Mouse (Mus musculus): ENCODE measurements around the gene Cpne9. TPM values are rescaled to one million over a fixed set of nuclear protein-coding genes. Genes with fewer than 3 reads are reported as not detected.
"Not testable (repeated sequence)": the region's sequence is repeated elsewhere in the genome, so short reads cannot be mapped to it uniquely, and the experiment has no call there.

Cpne9 gene
- polyA plus RNA-seq, 1 experiment: 0.43 TPM

DNA sequence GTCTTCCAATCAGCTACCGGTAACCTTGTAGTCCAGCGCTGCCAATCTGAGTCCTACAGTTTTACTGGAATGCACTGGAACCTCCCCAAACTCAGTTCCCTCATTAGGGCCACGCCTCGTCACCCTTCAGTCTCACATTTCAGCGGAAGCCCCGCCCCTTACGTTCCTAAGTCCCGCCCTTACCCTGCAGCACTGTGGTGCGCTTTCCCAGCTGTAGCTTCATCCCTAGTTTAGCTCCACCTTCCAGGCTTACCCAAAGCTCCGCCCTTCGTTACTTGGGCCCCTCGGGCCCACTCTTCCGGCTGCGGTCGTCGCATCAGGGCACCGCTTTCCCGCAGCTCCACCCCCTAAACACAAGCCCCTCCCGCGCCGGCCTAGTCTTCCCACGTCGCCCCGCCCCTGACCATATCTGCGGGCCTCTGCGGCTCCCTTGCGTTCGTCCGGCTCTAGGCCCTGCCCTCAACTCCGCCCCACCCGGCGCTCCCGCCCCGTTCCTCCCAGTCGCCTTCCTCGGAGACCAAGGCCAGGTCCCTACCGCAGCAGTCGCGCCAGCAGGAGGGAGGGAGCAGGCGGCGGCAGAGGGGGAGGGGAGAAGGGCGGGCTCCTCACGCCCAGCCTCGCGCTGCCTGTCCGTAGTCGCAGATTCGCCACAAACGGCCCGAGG, 24.3 kb downstream of the Cpne9 start:
- Histone ChIP-seq H3K36me3 (replicated peaks; ENCODE audit: low read length) (peaks cover 24% of the 10 kb centered on the region), H3K4me3 (replicated peaks) (peak overlapping the region; percentile 97), H3K27me3 (replicated peaks) (no peaks in the 10 kb centered on the region), H3K9me3 (no peaks in the 10 kb centered on the region), H3K4me1 (peaks cover 68% of the 10 kb centered on the region)
- TF ChIP-seq FLI1 (IDR thresholded peaks at IDR 0.05; ENCODE audit: low read length) (peak; percentile 15; the same call in 1 of the 2 replicates), GATA1 (IDR thresholded peaks at IDR 0.05; ENCODE audit: borderline replicate concordance, low read length) (no peak)

DNA sequence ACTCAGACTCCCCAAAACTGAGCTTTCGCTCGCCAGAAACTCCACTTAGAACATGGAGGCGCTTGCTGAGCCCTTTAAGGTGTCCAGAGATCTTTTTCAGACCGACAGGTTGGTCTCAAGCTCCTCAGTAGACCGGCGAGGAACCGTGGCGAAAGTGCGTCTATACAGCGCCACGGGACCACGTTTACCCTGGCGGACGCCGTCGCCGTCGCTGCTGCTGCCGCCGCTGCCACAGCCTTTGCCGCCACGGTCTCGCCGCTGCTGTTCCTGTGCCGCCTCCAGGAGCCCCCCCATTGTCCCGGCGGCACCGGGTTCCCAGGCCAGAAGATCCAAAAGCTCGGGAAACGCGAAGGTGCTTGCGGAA, 24.9 kb downstream of the Cpne9 start, which contains the start of gene Brpf1:
Gene Brpf1, plus strand, starts transcription at position 152 of the 364 bp plus-strand sequence.
- Histone ChIP-seq H3K9me3 (no peaks in the 10 kb centered on the region), H3K4me1 (peaks cover 63% of the 10 kb centered on the region)

DNA sequence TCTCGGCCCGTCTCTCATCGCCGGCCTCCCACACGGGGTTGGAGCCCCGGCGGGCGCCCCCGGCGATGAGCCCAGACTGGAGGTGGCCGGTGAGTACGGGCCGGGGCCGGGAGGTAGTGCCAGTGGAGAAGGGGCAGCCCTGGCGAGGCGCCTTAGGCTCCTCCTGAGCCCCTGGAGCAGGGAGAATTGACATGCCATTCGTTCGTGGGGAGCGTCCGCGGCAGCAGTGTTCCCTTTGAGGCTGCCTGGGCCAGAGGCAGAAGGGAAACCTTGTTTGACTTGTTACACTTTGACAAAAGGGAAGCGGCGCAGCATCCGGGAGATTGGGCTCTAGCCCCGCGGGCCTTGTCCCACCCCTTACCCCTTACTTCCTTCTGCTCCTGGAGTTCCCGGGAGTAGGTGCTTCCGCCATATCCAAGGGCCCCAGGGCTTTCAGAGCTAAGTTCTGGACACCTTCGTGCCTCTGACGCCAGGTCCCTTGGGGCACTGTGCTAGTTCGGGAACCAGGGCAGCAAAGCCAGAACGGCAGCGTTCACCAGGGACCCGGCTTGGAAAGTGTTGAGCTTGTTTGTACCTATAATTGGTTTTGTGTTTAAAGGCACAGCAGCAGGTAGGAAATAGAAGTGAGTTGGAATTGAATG, 25.5 kb downstream of the Cpne9 start:
- Histone ChIP-seq H3K4me1 (peaks cover 63% of the 10 kb centered on the region), H3K4me3 (replicated peaks) (peak overlapping the region; percentile 97), H3K27me3 (replicated peaks) (no peaks in the 10 kb centered on the region), H3K9me3 (no peaks in the 10 kb centered on the region), H3K36me3 (replicated peaks; ENCODE audit: low read length) (peaks cover 36% of the 10 kb centered on the region)
- TF ChIP-seq FLI1 (IDR thresholded peaks at IDR 0.05; ENCODE audit: low read length) (no peak), GATA1 (IDR thresholded peaks at IDR 0.05; ENCODE audit: borderline replicate concordance, low read length) (no peak)

More for the DNA sequence above, 24.9 kb downstream of the Cpne9 start, which contains the start of gene Brpf1:
- peak within 1 kb of the TSS; percentile 97 for H3K4me3 ChIP-seq (replicated peaks)
- TF ChIP-seq GATA1 (IDR thresholded peaks at IDR 0.05; ENCODE audit: borderline replicate concordance, low read length): no peak
- no peak for TF ChIP-seq FLI1 (IDR thresholded peaks at IDR 0.05; ENCODE audit: low read length)
- H3K36me3 ChIP-seq (replicated peaks; ENCODE audit: low read length): peaks cover 30% of the 10 kb centered on the region
- no peaks in the 10 kb centered on the region for H3K27me3 ChIP-seq (replicated peaks)

DNA sequence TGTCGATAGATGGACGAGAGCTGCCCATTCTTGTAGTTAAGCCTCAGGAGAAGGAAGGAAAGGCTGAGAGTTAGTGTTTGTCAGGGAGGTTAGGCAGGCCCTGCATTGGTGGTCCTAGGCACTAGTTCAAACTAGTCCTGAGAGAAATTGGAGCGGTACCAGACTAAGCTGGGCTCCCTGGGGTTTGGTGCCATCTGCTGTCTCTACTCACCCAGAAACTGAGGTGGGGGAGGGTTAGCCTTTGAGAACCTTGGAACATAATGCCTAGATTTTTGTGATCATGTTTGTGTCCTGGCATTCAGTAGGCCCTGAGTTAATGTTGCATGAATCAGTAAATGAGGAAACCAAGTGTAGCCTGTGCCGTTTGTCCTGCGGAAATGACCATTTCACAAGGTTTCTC, 26.0 kb downstream of the Cpne9 start:
- H3K4me3 ChIP-seq (replicated peaks): peak overlapping the region; percentile 97

DNA sequence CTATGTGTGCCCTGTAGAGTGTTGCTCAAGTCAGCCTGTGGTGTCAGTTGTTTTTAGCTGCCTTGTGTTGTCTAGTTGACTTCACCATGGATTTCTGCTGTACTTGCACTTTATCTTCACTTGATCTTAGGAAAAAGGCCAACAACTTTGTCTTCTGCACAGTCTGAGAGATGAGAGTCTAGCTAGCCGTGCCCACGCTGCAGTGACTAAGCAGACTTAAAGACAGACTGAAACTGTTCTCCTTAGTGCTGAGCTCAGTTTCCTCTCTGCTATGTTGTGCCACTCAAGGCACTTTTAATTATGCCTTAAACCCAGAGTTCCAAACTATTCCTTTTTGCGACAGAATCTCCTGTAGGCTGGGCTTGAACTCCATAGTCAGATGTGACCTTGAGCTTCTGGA, 33.9 kb downstream of the Cpne9 start:
- no peaks in the 10 kb centered on the region for H3K9me3 ChIP-seq

More for the DNA sequence above, 26.0 kb downstream of the Cpne9 start:
- H3K9me3 ChIP-seq: no peaks in the 10 kb centered on the region
- H3K27me3 ChIP-seq (replicated peaks): no peaks in the 10 kb centered on the region
- H3K36me3 ChIP-seq (replicated peaks; ENCODE audit: low read length): peaks cover 41% of the 10 kb centered on the region
- peaks cover 63% of the 10 kb centered on the region for H3K4me1 ChIP-seq
- TF ChIP-seq GATA1 (IDR thresholded peaks at IDR 0.05; ENCODE audit: borderline replicate concordance, low read length): no peak
- TF ChIP-seq FLI1 (IDR thresholded peaks at IDR 0.05; ENCODE audit: low read length): no peak

DNA sequence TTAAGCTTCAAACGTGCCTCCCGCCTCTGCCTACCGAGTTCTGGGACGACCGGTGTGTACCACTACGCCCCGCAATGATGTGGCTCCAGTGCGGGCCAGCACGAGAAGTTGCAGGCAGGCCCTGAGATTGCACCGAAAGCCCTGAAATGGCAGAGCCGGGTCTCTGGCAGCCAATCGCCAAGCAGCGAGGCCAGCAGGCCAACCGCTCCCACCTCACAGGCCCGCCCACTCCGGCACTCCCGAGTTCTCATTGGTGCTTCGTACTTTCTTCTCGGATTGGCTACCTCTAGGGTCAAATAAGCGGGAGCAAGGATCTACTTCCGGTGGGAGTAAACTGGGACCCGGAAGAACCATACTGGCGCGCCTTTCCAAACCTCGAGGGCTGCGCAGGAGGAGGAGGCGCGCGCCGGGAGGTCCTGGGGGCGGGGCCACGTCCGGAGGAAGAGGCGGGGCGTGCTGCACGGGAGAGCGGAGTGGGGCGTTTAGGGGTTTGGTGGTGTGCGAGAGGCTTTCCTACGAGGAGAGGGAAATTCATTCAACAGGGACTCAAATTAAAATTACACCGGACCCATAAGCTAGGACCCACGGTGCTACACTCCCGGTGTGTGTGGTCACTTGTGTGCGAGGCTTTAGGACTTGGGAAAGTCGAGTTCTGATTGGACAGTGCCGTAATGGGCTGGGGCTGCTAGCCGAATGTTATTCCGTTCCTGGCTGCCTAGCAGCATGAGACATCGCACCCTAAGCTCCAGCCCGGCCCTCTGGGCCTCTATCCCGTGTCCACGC, 44.6 kb downstream of the Cpne9 start, which contains the start of gene Ogg1:
Gene Ogg1, plus strand, starts transcription at position 440 of the 783 bp plus-strand sequence.
- peaks cover 62% of the 10 kb centered on the region for H3K4me1 ChIP-seq
- no peaks in the 10 kb centered on the region for H3K9me3 ChIP-seq
- H3K36me3 ChIP-seq (replicated peaks; ENCODE audit: low read length): peaks cover 70% of the 10 kb centered on the region
- TF ChIP-seq GATA1 (IDR thresholded peaks at IDR 0.05; ENCODE audit: borderline replicate concordance, low read length) (no peak), FLI1 (IDR thresholded peaks at IDR 0.05; ENCODE audit: low read length) (peak; percentile 87; the same call in 1 of the 2 replicates)
- peak within 1 kb of the TSS; percentile 96 for H3K4me3 ChIP-seq (replicated peaks)
- H3K27me3 ChIP-seq (replicated peaks): no peaks in the 10 kb centered on the region

More for the DNA sequence above, 33.9 kb downstream of the Cpne9 start:
- Histone ChIP-seq H3K4me1 (peaks cover 53% of the 10 kb centered on the region), H3K36me3 (replicated peaks; ENCODE audit: low read length) (peaks cover 99% of the 10 kb centered on the region), H3K27me3 (replicated peaks) (no peaks in the 10 kb centered on the region), H3K4me3 (replicated peaks) (peak overlapping the region; percentile 84)
- TF ChIP-seq FLI1 (IDR thresholded peaks at IDR 0.05; ENCODE audit: low read length) (no peak), GATA1 (IDR thresholded peaks at IDR 0.05; ENCODE audit: borderline replicate concordance, low read length) (no peak)

DNA sequence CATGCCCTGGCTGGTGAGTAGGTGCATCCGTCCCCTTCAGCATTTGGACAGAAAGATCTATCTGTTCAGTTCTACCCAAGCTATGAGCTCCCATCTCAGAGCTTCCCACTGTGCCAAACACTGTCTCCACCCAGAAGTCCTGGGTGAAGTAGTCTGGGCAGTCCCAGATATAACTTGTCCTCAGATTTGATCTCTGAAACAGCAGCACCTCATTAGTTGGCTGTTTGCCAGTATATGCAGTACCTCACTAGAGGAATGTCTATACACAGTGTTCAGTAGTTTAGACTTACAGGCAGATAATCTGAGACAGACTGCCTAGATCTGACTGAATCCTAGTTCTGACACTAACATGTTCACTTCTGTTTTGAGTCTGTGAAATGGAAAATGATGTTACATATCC, 47.3 kb downstream of the Cpne9 start:
- Histone ChIP-seq H3K9me3 (no peaks in the 10 kb centered on the region), H3K36me3 (replicated peaks; ENCODE audit: low read length) (peaks cover 68% of the 10 kb centered on the region), H3K4me3 (replicated peaks) (peak overlapping the region; percentile 14), H3K4me1 (peaks cover 63% of the 10 kb centered on the region), H3K27me3 (replicated peaks) (no peaks in the 10 kb centered on the region)
- no peak for TF ChIP-seq GATA1 (IDR thresholded peaks at IDR 0.05; ENCODE audit: borderline replicate concordance, low read length)
- no peak for TF ChIP-seq FLI1 (IDR thresholded peaks at IDR 0.05; ENCODE audit: low read length)

DNA sequence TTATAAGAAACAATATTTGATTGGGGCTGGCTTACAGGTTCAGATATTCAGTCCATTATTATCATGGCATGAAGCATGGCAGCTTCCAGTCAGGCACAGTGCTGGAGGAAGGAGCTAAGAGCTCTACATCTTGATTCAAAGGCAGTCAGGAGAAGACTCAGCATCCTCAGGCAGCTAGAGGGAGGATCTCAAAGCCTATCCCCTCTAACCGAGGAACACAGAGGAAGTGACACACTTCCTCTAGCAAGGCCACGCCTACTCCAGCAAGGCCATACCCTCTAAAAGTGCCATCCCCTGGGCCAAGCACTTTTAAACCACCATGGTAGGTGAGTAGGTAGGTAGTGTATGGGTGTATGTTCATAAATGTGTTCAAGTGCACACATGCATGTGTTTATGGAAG, 48.4 kb downstream of the Cpne9 start:
- peak overlapping the region; percentile 73 for H3K4me3 ChIP-seq (replicated peaks)
- peaks cover 68% of the 10 kb centered on the region for H3K36me3 ChIP-seq (replicated peaks; ENCODE audit: low read length)
- TF ChIP-seq FLI1 (IDR thresholded peaks at IDR 0.05; ENCODE audit: low read length) (peak; percentile 69; the same call in 1 of the 2 replicates), GATA1 (IDR thresholded peaks at IDR 0.05; ENCODE audit: borderline replicate concordance, low read length) (no peak)
- H3K9me3 ChIP-seq: no peaks in the 10 kb centered on the region
- H3K4me1 ChIP-seq: peaks cover 54% of the 10 kb centered on the region
- H3K27me3 ChIP-seq (replicated peaks): no peaks in the 10 kb centered on the region

DNA sequence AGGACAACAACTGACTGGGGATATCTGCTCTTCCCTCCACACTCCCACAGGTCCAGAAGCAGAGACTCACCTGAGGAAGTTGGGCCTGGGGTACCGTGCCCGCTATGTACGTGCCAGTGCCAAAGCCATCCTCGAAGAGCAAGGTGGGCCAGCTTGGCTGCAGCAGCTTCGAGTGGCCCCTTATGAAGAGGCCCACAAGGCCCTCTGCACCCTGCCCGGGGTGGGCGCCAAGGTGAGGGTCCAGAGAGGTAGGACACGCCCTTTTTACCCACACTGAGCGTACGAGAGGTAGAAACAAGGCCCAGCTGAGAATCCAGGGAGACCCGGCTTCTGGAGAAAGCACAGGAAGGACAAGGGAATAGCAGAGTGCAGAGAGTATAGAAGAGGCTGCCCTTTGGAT, 49.6 kb downstream of the Cpne9 start:
- Histone ChIP-seq H3K36me3 (replicated peaks; ENCODE audit: low read length) (peaks cover 77% of the 10 kb centered on the region), H3K4me1 (peaks cover 45% of the 10 kb centered on the region), H3K4me3 (replicated peaks) (no peak overlapping the region), H3K27me3 (replicated peaks) (no peaks in the 10 kb centered on the region), H3K9me3 (no peaks in the 10 kb centered on the region)
- no peak for TF ChIP-seq FLI1 (IDR thresholded peaks at IDR 0.05; ENCODE audit: low read length)
- TF ChIP-seq GATA1 (IDR thresholded peaks at IDR 0.05; ENCODE audit: borderline replicate concordance, low read length): no peak

DNA sequence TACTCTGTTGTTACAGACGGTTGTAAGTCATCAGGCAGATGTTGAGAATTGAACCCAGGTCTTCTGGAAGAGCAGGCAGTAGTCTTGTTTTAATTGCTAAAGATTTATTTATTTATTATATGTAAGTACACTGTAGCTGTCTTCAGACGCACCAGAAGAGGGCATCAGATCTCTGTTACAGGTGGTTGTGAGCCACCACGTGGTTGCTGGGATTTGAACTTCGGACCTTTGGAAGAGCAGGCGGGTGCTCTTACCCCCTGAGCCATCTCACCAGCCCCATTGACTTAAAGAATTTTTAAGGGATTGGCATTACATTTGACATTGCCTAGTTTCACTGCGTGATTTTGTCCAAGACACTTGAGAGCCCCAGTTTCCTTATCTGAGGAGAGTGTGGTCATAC, 50.6 kb downstream of the Cpne9 start:
- H3K27me3 ChIP-seq (replicated peaks); H3K9me3 ChIP-seq; H3K4me3 ChIP-seq (replicated peaks): not testable (repeated sequence)
- Histone ChIP-seq H3K4me1 (peaks cover 53% of the 10 kb centered on the region), H3K36me3 (replicated peaks; ENCODE audit: low read length) (peaks cover 87% of the 10 kb centered on the region)

Data from megakaryocyte, embryonic 14.5 days (primary cell).